11 mouse cellular contexts compared by ENCODE assay signal in the genomic region with DNA sequence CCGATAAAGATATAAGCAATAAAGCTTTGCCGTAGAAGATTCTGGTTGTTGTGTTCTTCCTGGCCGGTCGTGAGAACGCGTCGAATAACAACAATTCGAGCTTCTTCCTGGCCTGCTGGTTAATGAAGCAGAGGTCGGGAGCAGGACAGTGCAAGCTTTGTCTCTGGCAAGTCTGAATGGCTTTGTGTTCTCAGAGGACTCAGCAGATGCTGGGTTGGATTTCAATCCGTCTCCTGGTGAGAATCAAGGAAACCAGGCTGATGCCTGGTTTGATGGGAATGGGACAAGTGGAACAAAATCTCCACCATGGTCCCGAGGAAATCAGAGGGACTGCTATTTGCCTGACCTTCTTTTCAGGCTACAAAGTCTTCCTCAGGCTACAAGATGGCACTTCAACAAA. TPM values are rescaled to one million over a fixed set of nuclear protein-coding genes. Genes with fewer than 3 reads are reported as not detected.
DNase-seq lines count a peak whose midpoint lies in the region; ATAC-seq and TF ChIP-seq lines count a peak whose summit lies in the region.
"Had no signal": no experiment of that assay in that cellular context is flagged by ENCODE, and none has a peak within 500 bp of the region (broad histone marks: within the 10 kb centered on the region; RNA-seq: fewer than 3 reads in every experiment).

No protein-coding gene starts in this region.

- H3K9me3 ChIP-seq in forebrain, postnatal 0 days (ENCODE audit: low read length): no peaks in the 10 kb centered on the region
- H3K9me3 ChIP-seq in limb, embryonic 15.5 days: no peaks in the 10 kb centered on the region
- H3K9me3 ChIP-seq in lung, postnatal 0 days (ENCODE audit: low read length): no peaks in the 10 kb centered on the region
- H3K9me3 ChIP-seq: G1E had no signal

- no peaks in the 10 kb centered on the region for H3K4me1 ChIP-seq in forebrain, postnatal 0 days (ENCODE audit: insufficient read depth)
- 0 out of 2 replicates have a peak, but pooled peaks cover 3% of the 10 kb centered on the region for H3K4me1 ChIP-seq in limb, embryonic 15.5 days
- H3K4me1 ChIP-seq in lung, adult 2 months (ENCODE audit: control insufficient read depth, insufficient read depth, low read length): no peaks in the 10 kb centered on the region
- H3K4me1 ChIP-seq in lung, postnatal 0 days (ENCODE audit: insufficient read depth, low read depth, low read length): no peaks in the 10 kb centered on the region

- 43% methylated on average over 10 of the region's 11 CpGs for WGBS in forebrain, postnatal 0 days
- whole genome bisulfite sequencing in limb, embryonic 15.5 days: 75% methylated on average over 11 of the region's 11 CpGs
- 87% methylated on average over 11 of the region's 11 CpGs for WGBS in lung, adult 2 months
- WGBS in lung, postnatal 0 days: 89% methylated on average over 10 of the region's 11 CpGs

- no peak overlapping the region for H3K4me3 ChIP-seq in forebrain, postnatal 0 days (ENCODE audit: low read depth, low read length)
- no peak overlapping the region for H3K4me3 ChIP-seq in limb, embryonic 15.5 days
- H3K4me3 ChIP-seq in lung, adult 2 months (replicated peaks; ENCODE audit: extremely low read depth, low read depth, low read length): no peak overlapping the region
- no peak overlapping the region for H3K4me3 ChIP-seq in lung, postnatal 0 days (ENCODE audit: low read depth, low read length)

- ATAC-seq in forebrain, postnatal 0 days: peak; percentile 63
- no peak for ATAC-seq in limb, embryonic 15.5 days (ENCODE audit: insufficient number of reproducible peaks, low FRiP score, low TSS enrichment, low read depth)
- no peak for ATAC-seq in lung, postnatal 0 days

- no peak for TF ChIP-seq POLR2A in lung, adult 2 months (IDR thresholded peaks at IDR 0.05; ENCODE audit: borderline replicate concordance, extremely low read depth, low read depth, low read length)

- peaks cover 29% of the 10 kb centered on the region for H3K36me3 ChIP-seq in forebrain, postnatal 0 days (ENCODE audit: insufficient read depth)
- H3K36me3 ChIP-seq in limb, embryonic 15.5 days: peaks cover 51% of the 10 kb centered on the region
- peaks cover 18% of the 10 kb centered on the region for H3K36me3 ChIP-seq in lung, postnatal 0 days (ENCODE audit: insufficient read depth, low read length)

- H3K27me3 ChIP-seq in forebrain, postnatal 0 days (ENCODE audit: insufficient read depth, low read length): no peaks in the 10 kb centered on the region
- no peaks in the 10 kb centered on the region for H3K27me3 ChIP-seq in limb, embryonic 15.5 days
- no peaks in the 10 kb centered on the region for H3K27me3 ChIP-seq in lung, postnatal 0 days (replicated peaks; ENCODE audit: insufficient read depth, low read length)

- H3K27ac ChIP-seq in forebrain, postnatal 0 days (ENCODE audit: low read depth, low read length): peak overlapping the region; percentile 45; the same call in 1 of the 2 replicates
- H3K27ac ChIP-seq in limb, embryonic 15.5 days: peak overlapping the region; percentile 11; the same call in 1 of the 2 replicates
- H3K27ac ChIP-seq in lung, postnatal 0 days (ENCODE audit: low read length): no peak overlapping the region

- no peak for TF ChIP-seq EP300 in lung, postnatal 0 days (IDR thresholded peaks at IDR 0.05)

- no peak for TF ChIP-seq CTCF in forebrain, postnatal 0 days (IDR thresholded peaks at IDR 0.05; ENCODE audit: low read depth)
- TF ChIP-seq CTCF in lung, adult 2 months (IDR thresholded peaks at IDR 0.05; ENCODE audit: insufficient read depth, low read length): no peak
- TF ChIP-seq CTCF in lung, postnatal 0 days (IDR thresholded peaks at IDR 0.05): no peak

- peak; percentile 75 for DNase-seq in Muller cell, postnatal 12 days (ENCODE audit: inconsistent ontology term)
- DNase-seq in R1 (ENCODE audit: low read depth, low spot score): peak; percentile 39
- DNase-seq in forebrain, postnatal 0 days: no peak
- DNase-seq in lung, adult 2 months: no peak
- no peak for DNase-seq in layer of hippocampus, postnatal 10 days (ENCODE audit: low spot score in 2 of 2)
- no peak for DNase-seq in lung, postnatal 0 days (ENCODE audit: low spot score)
- DNase-seq: adrenal gland, postnatal 10 days; lung, adult 18-20 months; spleen, adult 18-20 months had no signal

- H3K9ac ChIP-seq in forebrain, postnatal 0 days: no peak overlapping the region
- no peak overlapping the region for H3K9ac ChIP-seq in limb, embryonic 15.5 days
- H3K9ac ChIP-seq in lung, postnatal 0 days (replicated peaks; ENCODE audit: low read depth): no peak overlapping the region

- H3K4me2 ChIP-seq in forebrain, postnatal 0 days (ENCODE audit: low read depth): no peak overlapping the region
- H3K4me2 ChIP-seq in limb, embryonic 15.5 days: no peak overlapping the region
- no peak overlapping the region for H3K4me2 ChIP-seq in lung, postnatal 0 days (replicated peaks; ENCODE audit: low read depth, low read length)

RNA-seq across cellular contexts. Expression of gene Fscn1, which starts 49.2 kb away (rescaled TPM):
- total RNA-seq in forebrain, postnatal 0 days (2014; rRNA removed): 394 and 457 TPM in 2 replicates
- polyA plus RNA-seq in forebrain, postnatal 0 days (2015; fragmentation: Nextera tagmentation; extraction: Ambion mirVana): 522 and 558 TPM in 2 replicates
- polyA plus RNA-seq in limb, embryonic 15.5 days (2015; fragmentation: Nextera tagmentation; extraction: Ambion mirVana): 308 and 341 TPM in 2 replicates
- polyA plus RNA-seq in lung, adult 2 months (2012; rRNA removed): 21.0 and 26.3 TPM in 2 replicates
- total RNA-seq in layer of hippocampus, postnatal 10 days (2021): 100 to 1,000 TPM; 420 to 424 TPM
- 69.1 and 81.4 TPM in 2 replicates for polyA plus RNA-seq in lung, postnatal 0 days (2015; fragmentation: Nextera tagmentation; extraction: Ambion mirVana)
- total RNA-seq: G1E had no signal
- polyA plus RNA-seq: G1E had no signal

Comparison
In these comparisons a context has a peak if more than half of its experiments do, and no peak if none do; other contexts are left out.
1. DNase-seq: peak in Muller cell, postnatal 12 days (single experiment) and R1 (single experiment); none in forebrain, postnatal 0 days (single experiment), lung, adult 2 months (single experiment), layer of hippocampus, postnatal 10 days (0 of 2) and lung, postnatal 0 days (single experiment).